Mouse (Mus musculus): ENCODE data around the gene Gtse1. TPM values are rescaled to one million over a fixed set of nuclear protein-coding genes. Genes with fewer than 3 reads are reported as not detected.

Gene Gtse1
- polyA plus RNA-seq (2015; fragmentation: Illumina TruSeq; extraction: RNeasy Lipid Tissue Mini Kit (QIAGEN cat#74804); ENCODE audit: insufficient read depth, low read depth, low replicate concordance), result not detected

GRCm38 (mm10) chr15:85859490-85860031 lies at the start of gene Gtse1:
Gene Gtse1 (plus strand): TSS chr15:85859745.

GRCm38 (mm10) chr15:85811535-85812277 lies 47.8 kb upstream of the Gtse1 start, which contains the start of gene Cdpf1:
Gene Cdpf1 (minus strand): TSS chr15:85811697.

GRCm38 (mm10) chr15:85821203-85822010 lies 38.1 kb upstream of the Gtse1 start, which contains the start of gene Pkdrej:
Gene Pkdrej (minus strand): TSS chr15:85821734.

GRCm38 (mm10) chr15:85831954-85832590 lies 27.5 kb upstream of the Gtse1 start, which contains the start of gene Ttc38:
Gene Ttc38 (plus strand): TSS chr15:85832306.

GRCm38 (mm10) chr15:85878848-85879497 lies 19.4 kb downstream of the Gtse1 start, which contains the start of gene Trmu:
Gene Trmu (plus strand): TSS chr15:85879312.

Other genes starting within 250 kb of the Gtse1 start
- gene Ppara, start 124.8 kb upstream of the Gtse1 start, polyA plus RNA-seq (2015; fragmentation: Illumina TruSeq; extraction: RNeasy Lipid Tissue Mini Kit (QIAGEN cat#74804); ENCODE audit: insufficient read depth, low read depth, low replicate concordance), result 0.59 TPM
- gene Cdpf1, start 48.0 kb upstream of the Gtse1 start, polyA plus RNA-seq (2015; fragmentation: Illumina TruSeq; extraction: RNeasy Lipid Tissue Mini Kit (QIAGEN cat#74804); ENCODE audit: insufficient read depth, low read depth, low replicate concordance), result 15.3 TPM
- gene Pkdrej, start 38.0 kb upstream of the Gtse1 start, polyA plus RNA-seq (2015; fragmentation: Illumina TruSeq; extraction: RNeasy Lipid Tissue Mini Kit (QIAGEN cat#74804); ENCODE audit: insufficient read depth, low read depth, low replicate concordance), result 0.37 TPM
- 3.7 TPM for gene Ttc38, start 27.4 kb upstream of the Gtse1 start, polyA plus RNA-seq (2015; fragmentation: Illumina TruSeq; extraction: RNeasy Lipid Tissue Mini Kit (QIAGEN cat#74804); ENCODE audit: insufficient read depth, low read depth, low replicate concordance)
- 12.7 TPM for gene Trmu, start 19.6 kb downstream of the Gtse1 start, polyA plus RNA-seq (2015; fragmentation: Illumina TruSeq; extraction: RNeasy Lipid Tissue Mini Kit (QIAGEN cat#74804); ENCODE audit: insufficient read depth, low read depth, low replicate concordance)
- 4.6 TPM for gene Celsr1, start 174.0 kb downstream of the Gtse1 start, polyA plus RNA-seq (2015; fragmentation: Illumina TruSeq; extraction: RNeasy Lipid Tissue Mini Kit (QIAGEN cat#74804); ENCODE audit: insufficient read depth, low read depth, low replicate concordance)
- gene Gramd4, start 197.9 kb downstream of the Gtse1 start, polyA plus RNA-seq (2015; fragmentation: Illumina TruSeq; extraction: RNeasy Lipid Tissue Mini Kit (QIAGEN cat#74804); ENCODE audit: insufficient read depth, low read depth, low replicate concordance), result 6.5 TPM

Data from pancreas, adult 10 weeks (tissue).